Mouse (Mus musculus): ENCODE results near the gene Rassf5.

GRCm38 (mm10) chr1:131137717-131138118 lies 107.3 kb downstream of the Rassf5 start:
- TF ChIP-seq CTCF (IDR thresholded peaks at IDR 0.05; ENCODE audit: borderline replicate concordance, insufficient read depth, low read depth, low read length) (no peak), POLR2A (IDR thresholded peaks at IDR 0.05; ENCODE audit: borderline replicate concordance, insufficient read depth, low read length) (no peak)

Measured in cerebellum, adult 2 months (tissue).